Mouse (Mus musculus) testis, adult 2 months (tissue): Measurements from ENCODE around the gene Arl14ep.

Experiments used
- CTCF ChIP-seq: fragments of 200-500 bp; IDR thresholded peaks from 2 replicates; pipeline ENCODE4 v1.5.1; 2012; ENCODE audit warnings: low read depth, mild to moderate bottlenecking, inconsistent platforms, low read length, moderate library complexity; ENCODE audit not compliant: control insufficient read depth, insufficient read depth, insufficient replicate concordance
- POLR2A ChIP-seq: fragments of 200-500 bp; IDR thresholded peaks from 2 replicates; pipeline ENCODE4 v1.6.1; 2012; ENCODE audit warnings: low read depth, mild to moderate bottlenecking, inconsistent platforms, low read length, moderate library complexity; ENCODE audit not compliant: control insufficient read depth

- TF ChIP-seq CTCF (no peak), POLR2A (no peak)
Observed at GRCm38 (mm10) chr2:106984945-106985344, 10.7 kb upstream of the Arl14ep start.
